Mouse (Mus musculus): Measurements from ENCODE around the gene BC030867.

BC030867 gene

DNA sequence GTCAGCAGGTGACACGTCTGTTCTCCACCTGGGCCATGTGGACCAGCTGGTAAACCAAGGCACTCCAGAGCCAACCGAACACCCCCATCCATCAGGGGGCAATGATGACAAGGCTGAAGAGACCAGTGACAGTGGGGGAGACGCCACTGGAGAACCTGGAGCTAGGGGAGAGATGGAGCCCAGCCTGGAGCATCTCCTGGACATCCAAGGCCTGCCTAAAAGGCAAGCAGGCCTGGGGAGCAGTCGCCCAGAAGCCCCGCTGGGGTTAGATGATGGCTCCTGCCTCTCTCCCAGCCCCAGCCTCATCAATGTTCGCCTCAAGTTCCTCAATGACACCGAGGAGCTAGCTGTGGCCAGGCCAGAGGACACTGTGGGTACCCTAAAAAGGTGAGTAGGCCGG, 38.8 kb downstream of the BC030867 start:
- POLR2A ChIA-PET, result interaction anchor here in 3 of 4 experiments (1.1 to 13.9 kb wide), 10 partner anchors 8 to 153 kb away, joined by 3 to 185 read pairs (median 5); partner anchors contain the start of genes Slc25a39 (in 2 of the 3), Grn (in 1 of the 3) and Hdac5 (in 1 of the 3)
- CTCF ChIA-PET, result interaction anchor here in 3 of 4 experiments (0.5 to 1.3 kb wide), 7 partner anchors 11 to 318 kb away, joined by 3 to 6 read pairs (median 3); no protein-coding TSS in a partner anchor

DNA sequence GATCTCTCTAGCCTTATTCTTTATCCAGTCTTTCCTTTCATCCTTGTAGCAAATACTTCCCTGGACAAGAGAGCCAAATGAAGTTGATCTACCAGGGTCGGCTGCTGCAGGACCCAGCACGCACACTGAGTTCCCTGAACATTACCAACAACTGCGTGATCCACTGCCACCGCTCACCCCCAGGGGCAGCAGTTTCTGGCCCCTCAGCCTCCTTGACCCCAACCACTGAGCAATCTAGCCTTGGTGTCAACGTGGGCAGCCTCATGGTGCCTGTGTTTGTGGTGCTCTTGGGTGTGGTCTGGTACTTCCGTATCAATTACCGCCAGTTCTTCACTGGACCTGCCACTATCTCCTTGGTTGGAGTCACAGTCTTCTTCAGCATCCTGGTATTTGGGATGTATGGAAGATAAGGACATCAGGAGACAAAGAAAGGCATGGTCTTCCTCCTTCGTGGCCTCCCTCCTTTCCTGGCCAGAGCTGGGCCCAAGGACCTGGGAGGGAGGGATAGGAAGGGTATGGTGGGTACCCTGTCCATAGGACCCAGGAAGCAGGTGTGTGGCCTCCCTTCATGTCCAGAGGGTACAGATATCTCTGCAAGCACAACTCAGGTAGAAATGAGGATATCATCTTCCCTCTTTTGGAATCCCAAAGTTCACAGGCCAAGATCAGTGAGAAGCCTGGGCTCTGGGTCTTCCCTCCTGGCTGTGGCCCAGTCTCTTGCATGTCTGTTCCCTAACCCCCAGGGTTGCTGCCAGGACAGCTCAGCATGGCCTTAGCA, 39.5 kb downstream of the BC030867 start:
- ChIA-PET POLR2A (interaction anchor here in 3 of 4 experiments (0.6 to 13.9 kb wide), 12 partner anchors 12 to 1937 kb away, joined by 3 to 185 read pairs (median 4); partner anchors contain the start of genes Slc25a39 (in 2 of the 3) and Hdac5 (in 1 of the 3)), CTCF (interaction anchor here in 2 of 4 experiments (0.5 to 1.4 kb wide), 5 partner anchors 11 to 319 kb away, joined by 3 to 6 read pairs (median 4); partner anchors contain the start of gene Grn (in 1 of the 2))

DNA sequence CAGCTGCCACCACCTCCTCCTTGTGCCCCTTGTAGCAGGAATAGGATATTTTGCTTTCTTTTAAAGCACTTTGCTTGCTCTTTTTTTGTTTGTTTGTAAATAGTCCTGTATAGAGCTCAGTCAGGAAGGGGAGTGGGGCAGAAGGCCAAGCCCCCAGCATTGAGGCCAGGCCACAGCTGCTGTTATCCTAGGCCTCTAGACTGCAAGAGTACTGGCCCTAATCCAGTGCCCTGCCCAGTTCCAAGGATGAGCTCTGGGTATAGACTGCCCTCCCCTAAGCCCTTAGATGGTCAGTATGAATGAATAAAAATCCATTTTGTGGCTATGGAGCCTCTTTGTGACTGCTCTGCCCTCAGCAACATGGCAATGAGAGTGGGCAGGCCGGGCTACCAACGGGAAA, 40.2 kb downstream of the BC030867 start:
- POLR2A ChIA-PET, result interaction anchor here in 3 of 4 experiments (0.6 to 13.9 kb wide), 11 partner anchors 13 to 1938 kb away, joined by 3 to 185 read pairs (median 4); partner anchors contain the start of gene Slc25a39 (in 2 of the 3)
- CTCF ChIA-PET, result interaction anchor here in 2 of 4 experiments (1.4 to 1.8 kb wide), 2 partner anchors 142 to 149 kb away, joined by 4 to 5 read pairs; partner anchors contain the start of gene Grn (in 1 of the 2)

DNA sequence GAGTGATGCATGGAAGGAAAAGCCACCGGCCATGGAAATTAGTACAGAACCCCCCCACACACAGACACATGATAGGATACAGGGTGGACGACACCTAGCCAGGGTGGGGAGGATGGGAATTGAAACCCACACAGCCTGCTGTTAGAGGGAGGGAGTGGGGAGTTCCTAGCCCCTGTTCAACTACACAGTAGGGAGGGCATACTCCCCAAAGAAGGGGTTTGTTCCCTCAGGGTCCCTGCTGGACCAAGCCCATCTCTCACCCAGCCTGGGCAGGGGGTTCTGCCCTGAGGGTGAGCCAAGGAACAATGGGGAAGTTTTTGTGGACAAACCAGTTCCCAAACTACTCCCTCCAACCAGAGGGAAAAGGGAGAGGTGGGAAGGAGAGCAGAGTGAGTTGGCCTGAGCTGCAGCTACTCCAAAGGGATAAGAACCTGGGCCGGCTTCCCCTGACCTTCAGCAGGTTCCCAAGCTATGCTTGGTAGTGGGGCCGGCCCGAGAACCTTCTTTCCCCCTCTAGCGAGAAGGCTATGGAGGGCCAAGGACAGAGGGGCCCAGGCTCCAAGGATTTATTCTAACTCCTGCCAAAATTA, 40.9 kb downstream of the BC030867 start:
- POLR2A ChIA-PET, result interaction anchor here in 3 of 4 experiments (0.5 to 13.9 kb wide), 22 partner anchors 10 to 524 kb away, joined by 3 to 185 read pairs (median 4); partner anchors contain the start of genes Grn (in 2 of the 3) and Slc25a39 (in 2 of the 3)
- CTCF ChIA-PET, result interaction anchor here in 2 of 4 experiments (0.6 to 1.8 kb wide), 5 partner anchors 10 to 1109 kb away, joined by 3 to 5 read pairs (median 4); partner anchors contain the start of gene Grn (in 1 of the 2)

DNA sequence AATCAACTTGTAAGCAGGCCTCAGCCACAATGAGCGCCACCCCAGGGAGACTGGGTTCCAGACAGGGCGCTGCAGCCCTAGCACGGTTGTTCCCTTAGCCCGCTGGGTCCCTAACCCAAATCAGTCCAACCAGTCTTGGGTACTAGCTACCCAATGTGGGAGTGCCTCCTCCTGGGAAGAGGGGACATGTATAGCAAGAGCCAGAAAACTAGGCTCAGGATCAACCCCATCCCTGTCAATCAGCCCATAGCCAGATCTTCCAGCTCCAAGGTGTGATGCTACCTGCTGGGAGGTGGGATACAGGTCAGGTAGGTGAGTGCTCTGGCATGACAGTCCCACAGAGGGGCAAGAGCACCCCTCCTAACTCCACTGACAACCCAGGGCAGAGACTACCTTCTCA, 41.5 kb downstream of the BC030867 start:
- CTCF ChIA-PET, result interaction anchor here in 2 of 4 experiments (0.7 to 1.8 kb wide), 3 partner anchors 10 to 283 kb away, joined by 3 to 5 read pairs (median 4); no protein-coding TSS in a partner anchor
- POLR2A ChIA-PET, result interaction anchor here in 3 of 4 experiments (0.5 to 13.9 kb wide), 23 partner anchors 10 to 525 kb away, joined by 3 to 185 read pairs (median 4); partner anchors contain the start of genes Grn (in 2 of the 3), Slc25a39 (in 2 of the 3) and BC030867 (in 1 of the 3)

DNA sequence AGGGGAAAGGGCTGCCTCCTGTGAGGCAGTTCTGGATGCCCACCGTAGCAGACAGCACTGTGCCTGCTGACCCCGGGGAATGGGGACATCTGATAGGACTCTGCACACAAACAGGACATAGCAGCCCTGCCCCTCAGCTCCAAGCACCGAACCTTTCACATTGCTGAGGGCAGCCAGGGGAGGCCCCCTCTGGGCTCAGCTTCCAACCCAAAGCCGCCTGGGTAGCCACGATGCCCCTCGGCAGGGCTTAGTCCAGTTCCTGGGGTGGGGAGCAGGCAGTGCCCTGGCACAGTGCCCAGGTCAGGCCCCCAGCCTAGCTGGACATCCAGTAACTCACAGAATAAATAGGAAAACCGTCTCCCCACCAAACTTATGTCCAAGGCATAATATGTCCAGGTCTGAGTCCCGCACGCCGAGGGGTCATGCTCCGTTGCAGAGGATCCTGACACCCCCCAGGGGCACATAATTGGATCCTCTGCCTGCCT, 42.4 kb downstream of the BC030867 start:
- POLR2A ChIA-PET, result interaction anchor here in 2 of 4 experiments (0.9 to 13.9 kb wide), 13 partner anchors 11 to 140 kb away, joined by 3 to 185 read pairs (median 7); partner anchors contain the start of genes Grn (in 2 of the 2), Slc25a39 (in 2 of the 2), BC030867 (in 1 of the 2) and Ubtf (in 1 of the 2)
- CTCF ChIA-PET, result interaction anchor here in 1 of 4 experiments (1.6 kb wide), 1 partner anchor 146 kb away, joined by 5 read pairs; no protein-coding TSS in a partner anchor

DNA sequence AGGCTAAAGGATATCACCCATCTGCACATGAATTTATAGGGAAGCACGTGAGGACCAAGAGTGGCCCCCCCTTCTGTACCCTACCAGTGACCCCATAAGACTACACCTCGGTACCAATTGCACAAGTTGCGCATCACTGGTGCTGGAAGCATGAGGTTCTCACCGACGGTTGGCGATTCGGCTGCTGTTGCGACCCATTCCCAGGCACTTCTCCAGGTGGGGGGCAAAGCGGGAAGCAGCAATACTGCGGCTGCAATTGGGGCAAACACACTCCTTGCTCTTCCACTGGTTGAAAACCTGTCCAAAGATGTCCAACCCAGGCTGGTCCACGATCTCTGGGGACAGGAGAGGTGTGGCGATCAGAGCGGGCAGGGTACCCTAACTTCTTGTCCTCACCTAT, 45.3 kb downstream of the BC030867 start:
- POLR2A ChIA-PET, result interaction anchor here in 3 of 4 experiments (1.1 to 13.9 kb wide), 13 partner anchors 9 to 136 kb away, joined by 3 to 185 read pairs (median 6); partner anchors contain the start of genes Tmub2 (in 2 of the 3), Grn (in 1 of the 3), Rundc3a (in 1 of the 3) and Slc25a39 (in 1 of the 3)
- CTCF ChIA-PET, result interaction anchor here in 1 of 4 experiments (0.6 kb wide), 1 partner anchor 12 kb away, joined by 3 read pairs; no protein-coding TSS in a partner anchor

DNA sequence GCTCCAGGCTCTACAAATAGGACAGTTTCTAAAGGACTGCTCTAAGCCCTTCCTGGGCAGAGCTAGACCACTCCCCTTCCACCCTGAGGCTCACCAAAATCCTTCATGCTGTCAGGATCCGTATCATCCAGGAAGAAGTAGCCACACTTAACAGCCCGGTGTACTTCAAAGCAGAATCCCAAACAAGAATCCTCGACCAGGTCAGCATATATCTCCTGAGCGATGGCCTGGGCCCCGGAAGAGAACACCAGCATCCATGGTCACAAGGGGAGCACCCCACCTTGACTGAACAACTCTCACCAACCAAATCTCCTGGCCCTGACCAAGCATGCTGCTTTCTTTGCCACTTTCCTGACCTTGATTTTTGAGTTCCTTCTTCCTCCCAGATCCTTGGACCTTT, 45.7 kb downstream of the BC030867 start:
- CTCF ChIA-PET, result interaction anchor here in 3 of 4 experiments (0.6 to 1.1 kb wide), 4 partner anchors 9 to 144 kb away, joined by 3 to 5 read pairs (median 4); partner anchors contain the start of gene Tmub2 (in 1 of the 3)

DNA sequence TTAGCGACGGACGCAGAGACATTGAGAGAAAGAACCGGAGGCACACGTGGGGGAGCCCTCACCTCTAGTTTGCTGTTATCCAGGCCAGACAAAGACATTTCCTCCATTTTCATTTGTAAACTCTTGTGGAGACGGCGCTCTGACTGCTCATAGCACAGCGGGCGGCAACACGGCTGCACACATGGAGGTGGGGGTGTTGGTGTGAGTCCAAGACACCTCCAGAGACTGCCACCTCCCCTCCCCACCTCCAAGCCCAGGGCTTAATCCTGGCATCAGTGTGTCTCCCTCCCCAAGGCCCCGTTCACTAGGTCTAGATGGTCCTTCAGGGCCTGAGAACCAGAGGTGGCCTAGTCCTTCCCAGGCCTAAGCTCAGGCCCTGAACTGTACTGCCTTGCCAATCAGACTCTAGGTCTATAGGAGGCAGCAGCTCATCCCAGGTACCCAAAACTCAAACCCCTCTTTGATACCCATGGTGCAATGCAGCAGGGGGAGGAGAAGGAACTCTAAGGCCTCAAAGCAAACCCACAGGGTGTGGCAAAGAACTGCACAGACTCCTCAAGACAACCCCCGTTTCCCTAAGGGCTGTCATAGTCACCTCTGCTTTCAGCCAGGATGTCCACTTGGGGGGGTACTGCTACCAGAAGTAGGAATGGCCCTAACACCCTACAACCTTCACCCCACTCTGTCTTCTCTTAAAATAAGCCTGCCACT, 46.4 kb downstream of the BC030867 start:
- ChIA-PET POLR2A (interaction anchor here (0.5 to 13.9 kb wide), 30 partner anchors 9 to 592 kb away, joined by 3 to 185 read pairs (median 4); partner anchors contain the start of genes Grn (in 2 of the 4), Slc25a39 (in 2 of the 4), Tmub2 (in 2 of the 4) and BC030867 (in 1 of the 4)), CTCF (interaction anchor here in 2 of 4 experiments (1.0 to 1.1 kb wide), 3 partner anchors 10 to 143 kb away, joined by 3 to 5 read pairs (median 4); partner anchors contain the start of gene Tmub2 (in 1 of the 2))

More for the DNA sequence above, 45.7 kb downstream of the BC030867 start:
- POLR2A ChIA-PET, result interaction anchor here (0.5 to 13.9 kb wide), 27 partner anchors 8 to 593 kb away, joined by 3 to 185 read pairs (median 4); partner anchors contain the start of genes Grn (in 2 of the 4), Slc25a39 (in 2 of the 4), Tmub2 (in 2 of the 4) and BC030867 (in 1 of the 4)

DNA sequence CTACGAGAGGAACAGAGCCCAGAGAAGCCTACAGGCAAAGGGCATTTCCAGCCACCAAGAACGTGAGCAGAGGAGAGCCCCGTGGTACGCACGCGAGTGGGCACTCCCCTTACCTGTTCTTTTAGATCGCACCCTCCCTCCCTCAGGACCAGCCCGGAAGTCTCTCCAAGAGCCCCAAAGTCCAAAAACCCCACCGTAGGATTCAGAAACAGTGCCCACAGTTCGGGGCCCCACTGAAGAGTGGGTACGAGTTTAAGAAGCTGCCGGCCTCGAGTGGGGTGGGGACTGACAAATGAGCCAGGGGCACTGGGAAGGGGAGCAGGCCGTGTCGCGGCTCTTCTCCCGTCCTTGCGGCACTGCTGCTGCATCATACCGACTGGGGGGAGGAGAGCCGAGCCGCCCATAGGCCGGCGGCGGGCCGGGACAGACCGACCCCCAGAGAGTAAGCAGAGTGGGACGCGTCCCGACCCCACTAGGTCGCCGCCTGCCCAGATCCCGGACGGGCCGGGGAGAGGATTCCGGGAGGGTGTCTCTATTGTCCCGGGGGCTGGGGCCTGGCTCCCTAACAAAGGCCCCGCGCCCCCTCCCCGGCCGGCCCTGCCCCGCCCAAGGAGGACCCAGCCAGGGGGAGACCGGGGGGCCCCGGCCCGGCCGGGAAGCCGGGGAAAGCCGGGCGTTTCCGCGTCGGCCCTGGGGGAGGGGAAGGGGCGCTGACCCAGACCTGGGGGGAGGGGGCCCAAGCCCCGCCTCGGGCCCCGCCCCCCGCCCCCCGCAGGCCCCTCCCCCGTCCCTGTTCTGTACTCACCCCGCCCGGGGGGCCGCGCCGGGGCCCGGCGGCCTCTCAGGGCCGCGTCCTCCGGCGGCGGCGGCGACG, 47.2 kb downstream of the BC030867 start:
- POLR2A ChIA-PET, result interaction anchor here in 3 of 4 experiments (0.6 to 13.9 kb wide), 24 partner anchors 9 to 141 kb away, joined by 3 to 185 read pairs (median 4); partner anchors contain the start of genes Grn (in 2 of the 3), Slc25a39 (in 2 of the 3), Tmub2 (in 2 of the 3) and Rundc3a (in 1 of the 3)
- CTCF ChIA-PET, result interaction anchor here in 2 of 4 experiments (1.0 to 1.1 kb wide), 3 partner anchors 11 to 143 kb away, joined by 3 to 5 read pairs (median 4); partner anchors contain the start of gene Tmub2 (in 1 of the 2)

DNA sequence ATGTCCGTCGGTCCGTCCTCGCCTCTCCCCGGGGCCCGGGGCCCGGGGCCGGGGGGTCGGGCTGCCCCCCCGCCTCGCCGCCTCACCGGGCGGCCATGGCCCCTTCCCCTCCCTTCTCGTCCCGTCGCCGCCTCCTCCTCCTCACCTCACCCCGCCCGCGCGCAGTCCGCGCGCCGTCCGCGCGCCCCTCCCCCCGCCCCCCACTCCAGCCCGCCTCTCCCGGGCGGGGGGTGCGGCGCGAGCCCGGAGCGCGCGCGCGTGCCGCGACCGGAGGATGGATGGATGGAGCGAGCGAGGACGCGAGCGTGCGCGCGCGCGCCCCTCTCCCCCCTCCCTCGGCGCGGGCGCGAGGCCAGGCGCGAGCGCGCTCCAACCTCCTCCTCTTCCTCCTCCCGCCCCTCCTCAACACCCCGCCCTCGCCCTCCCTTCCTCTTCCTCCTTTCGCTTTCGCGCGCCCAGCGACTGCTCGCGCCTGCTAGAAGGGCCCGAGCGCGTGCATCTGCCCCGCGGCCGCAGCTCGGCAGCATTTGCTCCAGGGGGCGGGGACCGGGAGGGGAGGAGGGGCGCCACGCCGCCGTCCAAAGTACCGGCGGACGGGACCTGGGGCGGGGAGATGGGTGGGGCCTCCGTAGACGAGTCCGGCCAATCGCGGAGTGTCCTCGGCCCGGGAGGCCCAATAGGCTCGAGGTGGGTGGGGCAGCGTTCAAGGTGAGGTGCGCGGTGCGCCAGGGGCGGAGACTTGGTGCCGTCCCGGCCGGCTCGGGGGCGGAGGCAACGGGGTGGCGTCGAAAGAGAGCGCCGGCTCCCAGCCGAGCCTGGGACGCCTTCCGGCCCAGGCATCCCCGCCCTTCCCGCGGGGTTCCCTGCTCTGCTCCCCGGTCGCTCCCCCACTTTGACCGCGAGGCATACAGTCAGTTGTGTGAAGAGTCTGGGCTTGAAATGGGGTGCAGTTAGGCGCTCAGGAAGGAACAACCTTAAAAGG, 48.1 kb downstream of the BC030867 start, which contains the start of gene Atxn7l3:
Gene Atxn7l3 (minus strand): TSS at position 141 of the 982 bp plus-strand sequence.
- ChIA-PET CTCF (interaction anchor here in 3 of 4 experiments (0.6 to 1.7 kb wide), 13 partner anchors 12 to 141 kb away, joined by 3 to 8 read pairs (median 5); partner anchors contain the start of genes Rundc3a (in 2 of the 3), BC030867 (in 1 of the 3) and Grn (in 1 of the 3)), POLR2A (interaction anchor here (0.5 to 2.2 kb wide), 48 partner anchors 9 to 380 kb away, joined by 3 to 36 read pairs (median 4); partner anchors contain the start of genes Slc25a39 (in 3 of the 4), Tmub2 (in 2 of the 4), Ubtf (in 2 of the 4) and BC030867 (in 1 of the 4))

DNA sequence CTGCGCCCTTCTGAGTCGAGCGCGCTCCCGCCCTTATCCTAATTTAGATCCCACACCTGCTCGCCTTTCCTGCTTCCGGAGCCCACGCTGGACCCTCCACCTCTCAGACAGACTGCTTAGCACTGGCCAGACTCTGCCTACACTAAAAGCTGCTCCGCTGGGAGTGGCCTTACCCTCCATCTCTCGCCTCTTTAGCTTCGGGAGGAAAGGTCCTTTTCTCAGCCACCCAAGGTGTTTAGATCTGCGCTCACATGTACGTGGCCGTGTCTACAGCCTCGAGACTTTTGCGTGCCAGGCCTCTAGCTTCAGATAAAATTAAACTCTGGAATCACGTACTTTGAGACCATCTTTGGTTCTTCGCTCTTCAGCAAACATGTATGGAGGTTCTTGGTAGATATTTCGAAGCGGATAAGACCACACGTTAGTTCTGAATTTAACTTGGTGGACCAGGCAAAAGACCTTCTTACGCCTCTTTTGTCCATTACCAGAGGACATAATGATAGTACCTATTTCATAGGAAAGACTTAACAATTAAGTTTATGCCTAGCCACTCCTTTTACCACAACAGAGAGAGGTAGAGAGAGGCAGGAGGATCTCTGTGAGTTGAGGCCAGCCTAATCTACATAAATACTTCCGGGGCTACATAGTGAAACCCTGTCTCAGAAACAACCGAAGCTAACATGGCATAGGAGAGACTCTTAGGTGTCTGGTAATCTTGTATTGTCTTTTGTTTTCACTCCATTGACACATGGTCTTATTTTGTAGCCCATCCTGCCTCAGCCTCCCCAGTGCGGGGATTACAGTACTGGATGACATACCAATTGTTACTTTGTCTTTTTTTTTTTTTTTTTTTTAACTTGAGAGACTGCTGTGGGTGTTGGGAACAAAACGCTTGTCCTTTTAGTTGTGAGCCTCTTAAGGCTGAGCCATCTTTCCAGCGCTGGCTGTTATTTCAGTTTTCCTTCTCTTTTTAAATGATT, 49.2 kb downstream of the BC030867 start:
- ChIA-PET POLR2A (interaction anchor here (0.6 to 2.2 kb wide), 42 partner anchors 9 to 216 kb away, joined by 3 to 36 read pairs (median 5); partner anchors contain the start of genes Tmub2 (in 4 of the 4), Slc25a39 (in 3 of the 4), Ubtf (in 2 of the 4) and Grn (in 1 of the 4)), CTCF (interaction anchor here in 3 of 4 experiments (0.5 to 1.7 kb wide), 8 partner anchors 11 to 1117 kb away, joined by 3 to 8 read pairs (median 5); partner anchors contain the start of gene Grn (in 1 of the 3))

Data from embryonic stem cell, embryonic (primary cell).